ENCODE assay signal across 13 mouse cellular contexts in genomic region chr4:132397120-132397519, GRCm38 (mm10). TPM values are rescaled to one million over a fixed set of nuclear protein-coding genes. Genes with fewer than 3 reads are reported as not detected.
A peak's percentile ranks its signal among the peaks of the same experiment; 100 is the strongest.
DNase-seq lines count a peak whose midpoint lies in the region; ATAC-seq and TF ChIP-seq lines count a peak whose summit lies in the region.
"Had no signal": no experiment of that assay in that cellular context is flagged by ENCODE, and none has a peak within 500 bp of the region (broad histone marks: within the 10 kb centered on the region; RNA-seq: fewer than 3 reads in every experiment).

No protein-coding gene starts in this region.

- H3K4me3 ChIP-seq in heart, embryonic 13.5 days, result peak overlapping the region; percentile 56
- no peak overlapping the region for H3K4me3 ChIP-seq in lung, embryonic 14.5 days (ENCODE audit: low read depth, low read length)
- H3K4me3 ChIP-seq in embryonic fibroblast, embryonic 13.5 days (ENCODE audit: insufficient read depth, low read length), result peak overlapping the region; percentile 60
- peak overlapping the region; percentile 52 for H3K4me3 ChIP-seq in liver, embryonic 16.5 days (ENCODE audit: low read depth, low read length)
- H3K4me3 ChIP-seq in hindbrain, embryonic 13.5 days, result no peak overlapping the region
- H3K4me3 ChIP-seq: forebrain, embryonic 13.5 days; midbrain, embryonic 12.5 days had no signal

- peaks cover 32% of the 10 kb centered on the region for H3K4me1 ChIP-seq in heart, embryonic 13.5 days
- peaks cover 4% of the 10 kb centered on the region; the same call in 1 of the 2 replicates for H3K4me1 ChIP-seq in lung, embryonic 14.5 days (ENCODE audit: insufficient read depth)
- H3K4me1 ChIP-seq in embryonic fibroblast, embryonic 13.5 days (ENCODE audit: control insufficient read depth, insufficient read depth, low read length), result peaks cover 8% of the 10 kb centered on the region
- H3K4me1 ChIP-seq in liver, embryonic 16.5 days (ENCODE audit: control insufficient read depth, low read depth, low read length), result peaks cover 36% of the 10 kb centered on the region
- peaks cover 12% of the 10 kb centered on the region for H3K4me1 ChIP-seq in hindbrain, embryonic 13.5 days (replicated peaks)

- H3K27me3 ChIP-seq in heart, embryonic 13.5 days (replicated peaks), result no peaks in the 10 kb centered on the region
- no peaks in the 10 kb centered on the region for H3K27me3 ChIP-seq in lung, embryonic 14.5 days (ENCODE audit: insufficient read depth, low read length)
- no peaks in the 10 kb centered on the region for H3K27me3 ChIP-seq in liver, embryonic 16.5 days (ENCODE audit: control insufficient read depth, insufficient read depth, low read depth, low read length)
- H3K27me3 ChIP-seq in hindbrain, embryonic 13.5 days, result no peaks in the 10 kb centered on the region
- H3K27me3 ChIP-seq: forebrain, embryonic 13.5 days; midbrain, embryonic 12.5 days had no signal

- no peak for DNase-seq in heart, adult 8-10 months (ENCODE audit: low spot score)
- DNase-seq in lung, embryonic 14.5 days, result no peak
- no peak for DNase-seq in lung, postnatal 25 days (ENCODE audit: low spot score)
- DNase-seq in cerebellum, postnatal 36 days, result no peak
- DNase-seq: cerebellum, adult 8-10 months; left cerebral cortex, postnatal 4 days had no signal

- ATAC-seq in heart, embryonic 13.5 days (ENCODE audit: extremely low read depth, insufficient number of reproducible peaks, low FRiP score, low TSS enrichment), result no peak
- no peak for ATAC-seq in lung, embryonic 14.5 days (ENCODE audit: insufficient read depth)
- peak; percentile 28 for ATAC-seq in liver, embryonic 16.5 days (ENCODE audit: low read depth)
- no peak for ATAC-seq in hindbrain, embryonic 13.5 days (ENCODE audit: low FRiP score)
- ATAC-seq: forebrain, embryonic 13.5 days had no signal

- no peaks in the 10 kb centered on the region for H3K9me3 ChIP-seq in heart, embryonic 13.5 days
- H3K9me3 ChIP-seq in lung, embryonic 14.5 days (ENCODE audit: low read depth, low read length), result no peaks in the 10 kb centered on the region
- no peaks in the 10 kb centered on the region for H3K9me3 ChIP-seq in liver, embryonic 16.5 days (replicated peaks; ENCODE audit: control insufficient read depth, low read length)
- no peaks in the 10 kb centered on the region for H3K9me3 ChIP-seq in hindbrain, embryonic 13.5 days
- H3K9me3 ChIP-seq: forebrain, embryonic 13.5 days; midbrain, embryonic 12.5 days had no signal

- 0 out of 2 replicates have a peak, but pooled peaks cover 6% of the 10 kb centered on the region for H3K36me3 ChIP-seq in heart, embryonic 13.5 days
- H3K36me3 ChIP-seq in lung, embryonic 14.5 days (ENCODE audit: insufficient read depth), result no peaks in the 10 kb centered on the region
- peaks cover 3% of the 10 kb centered on the region; the same call in 1 of the 2 replicates for H3K36me3 ChIP-seq in liver, embryonic 16.5 days (ENCODE audit: control insufficient read depth, insufficient read depth)
- H3K36me3 ChIP-seq in hindbrain, embryonic 13.5 days, result no peaks in the 10 kb centered on the region
- H3K36me3 ChIP-seq: midbrain, embryonic 12.5 days had no signal

- TF ChIP-seq CTCF in lung, embryonic 14.5 days (IDR thresholded peaks at IDR 0.05; ENCODE audit: low read depth), result no peak
- no peak for TF ChIP-seq CTCF in embryonic fibroblast, embryonic 13.5 days (IDR thresholded peaks at IDR 0.05; ENCODE audit: borderline replicate concordance, insufficient read depth, low read length)

- H3K4me2 ChIP-seq in heart, embryonic 13.5 days, result peak overlapping the region; percentile 83
- H3K4me2 ChIP-seq in lung, embryonic 14.5 days, result peak overlapping the region; percentile 68
- H3K4me2 ChIP-seq in liver, embryonic 16.5 days (ENCODE audit: low read depth, low read length), result peak overlapping the region; percentile 63
- no peak overlapping the region for H3K4me2 ChIP-seq in hindbrain, embryonic 13.5 days

- WGBS in heart, embryonic 13.5 days, result 57% methylated on average over 3 of the region's 3 CpGs
- 48% methylated on average over 3 of the region's 3 CpGs for WGBS in lung, embryonic 14.5 days
- 58% methylated on average over 3 of the region's 3 CpGs for WGBS in liver, embryonic 16.5 days (ENCODE audit: insufficient replicate concordance)
- 89% methylated on average over 3 of the region's 3 CpGs for WGBS in hindbrain, embryonic 13.5 days

- peak overlapping the region; percentile 62 for H3K27ac ChIP-seq in heart, embryonic 13.5 days (replicated peaks)
- no peak overlapping the region for H3K27ac ChIP-seq in lung, embryonic 14.5 days (ENCODE audit: low read depth)
- peak overlapping the region; percentile 85; the same call in 1 of the 2 replicates for H3K27ac ChIP-seq in embryonic fibroblast, embryonic 13.5 days (ENCODE audit: insufficient read depth, low read length)
- no peak overlapping the region; the same call in 1 of the 2 replicates for H3K27ac ChIP-seq in liver, embryonic 16.5 days (ENCODE audit: low read length)
- H3K27ac ChIP-seq in hindbrain, embryonic 13.5 days, result no peak overlapping the region
- H3K27ac ChIP-seq: forebrain, embryonic 13.5 days; hindbrain, embryonic 14.5 days; midbrain, embryonic 12.5 days had no signal

- TF ChIP-seq POLR2A in embryonic fibroblast, embryonic 13.5 days (IDR thresholded peaks at IDR 0.05; ENCODE audit: low read depth, low read length), result no peak

- H3K9ac ChIP-seq in heart, embryonic 13.5 days, result peak overlapping the region; percentile 54; the same call in 1 of the 2 replicates
- H3K9ac ChIP-seq in lung, embryonic 14.5 days, result no peak overlapping the region
- H3K9ac ChIP-seq in liver, embryonic 16.5 days (ENCODE audit: low read depth, low read length), result peak overlapping the region; percentile 34
- H3K9ac ChIP-seq in hindbrain, embryonic 13.5 days, result no peak overlapping the region
- H3K9ac ChIP-seq: hindbrain, embryonic 14.5 days; midbrain, embryonic 12.5 days had no signal

RNA-seq across cellular contexts. Expression of gene Phactr4, which starts 25.2 kb away (rescaled TPM):
- polyA plus RNA-seq in heart, embryonic 13.5 days (2015; fragmentation: Nextera tagmentation; extraction: Ambion mirVana), result 15.9 and 16.7 TPM in 2 replicates
- 10 to 100 TPM; 20.7 to 23.9 (median 23.1) TPM for total RNA-seq in heart, adult 8-10 months (2022)
- polyA plus RNA-seq in lung, embryonic 14.5 days (2014; fragmentation: Nextera tagmentation; extraction: Ambion mirVana), result 23.3 and 23.9 TPM in 2 replicates
- 28.5 and 33.5 TPM in 2 replicates for polyA plus RNA-seq in embryonic fibroblast, embryonic 13.5 days (2011; ENCODE audit: insufficient read length, low read depth, missing spikeins)
- polyA plus RNA-seq in liver, embryonic 16.5 days (2015; fragmentation: Nextera tagmentation; extraction: Ambion mirVana), result 7.6 and 9.9 TPM in 2 replicates
- polyA plus RNA-seq in hindbrain, embryonic 13.5 days (2015; fragmentation: Nextera tagmentation; extraction: Ambion mirVana), result 10.5 and 11.5 TPM in 2 replicates

RNA-seq across cellular contexts. Expression of gene Rcc1, which starts 43.7 kb away (rescaled TPM):
- polyA plus RNA-seq in heart, embryonic 13.5 days (2015; fragmentation: Nextera tagmentation; extraction: Ambion mirVana), result 37.6 and 42.1 TPM in 2 replicates
- 1 to 10 TPM; 5.9 to 7.8 (median 7.4) TPM for total RNA-seq in heart, adult 8-10 months (2022)
- 67.5 and 77.0 TPM in 2 replicates for polyA plus RNA-seq in lung, embryonic 14.5 days (2014; fragmentation: Nextera tagmentation; extraction: Ambion mirVana)
- polyA plus RNA-seq in embryonic fibroblast, embryonic 13.5 days (2011; ENCODE audit: insufficient read length, low read depth, missing spikeins), result 33.6 and 34.4 TPM in 2 replicates
- polyA plus RNA-seq in liver, embryonic 16.5 days (2015; fragmentation: Nextera tagmentation; extraction: Ambion mirVana), result 41.3 and 44.2 TPM in 2 replicates
- 37.2 and 42.1 TPM in 2 replicates for polyA plus RNA-seq in hindbrain, embryonic 13.5 days (2015; fragmentation: Nextera tagmentation; extraction: Ambion mirVana)

Comparison
In these comparisons a context has a peak if more than half of its experiments do, and no peak if none do; other contexts are left out.
1. H3K27ac ChIP-seq: peak in heart, embryonic 13.5 days (single experiment) and embryonic fibroblast, embryonic 13.5 days (single experiment); none in lung, embryonic 14.5 days (single experiment), liver, embryonic 16.5 days (single experiment) and hindbrain, embryonic 13.5 days (single experiment).
2. H3K4me3 ChIP-seq: peak in heart, embryonic 13.5 days (single experiment), embryonic fibroblast, embryonic 13.5 days (single experiment) and liver, embryonic 16.5 days (single experiment); none in lung, embryonic 14.5 days (single experiment) and hindbrain, embryonic 13.5 days (single experiment).
3. H3K9ac ChIP-seq: peak in heart, embryonic 13.5 days (single experiment) and liver, embryonic 16.5 days (single experiment); none in lung, embryonic 14.5 days (single experiment) and hindbrain, embryonic 13.5 days (single experiment).